Mouse (Mus musculus): Measurements from ENCODE around the gene Sh2b2. TPM values are rescaled to one million over a fixed set of nuclear protein-coding genes. Genes with fewer than 3 reads are reported as not detected.
A peak's percentile ranks its signal among the peaks of the same experiment; 100 is the strongest.

Gene Sh2b2
- polyA plus RNA-seq, 1 experiment from 2014 or later = 3.1 TPM

DNA sequence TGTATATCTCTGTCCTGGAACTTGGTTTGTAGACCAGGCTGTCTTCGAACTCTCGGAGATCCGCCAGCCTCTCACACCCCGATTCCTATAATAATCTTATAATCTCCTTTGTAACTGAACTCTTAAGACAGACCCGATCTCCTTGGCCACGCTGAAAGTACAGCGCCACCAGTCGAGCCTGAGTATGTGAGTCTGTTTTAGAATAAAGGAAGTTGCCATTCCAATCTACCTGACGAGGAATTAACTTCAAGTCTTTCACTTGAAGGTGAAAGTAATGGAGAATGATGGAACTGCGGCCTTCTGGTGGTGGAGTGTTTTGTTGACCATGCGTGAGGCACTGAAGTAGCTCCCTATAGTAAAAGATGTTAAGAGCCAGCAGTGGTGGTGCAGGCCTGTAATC lies 46.8 kb downstream of the Sh2b2 start:
- Histone ChIP-seq H3K4me1 (replicated peaks) (peaks cover 7% of the 10 kb centered on the region), H3K9me3 (no peaks in the 10 kb centered on the region), H3K4me2 (replicated peaks) (peak overlapping the region; percentile 59), H3K9ac (peak overlapping the region; percentile 6; the same call in 1 of the 2 replicates), H3K36me3 (peaks cover 16% of the 10 kb centered on the region), H3K27ac (peak overlapping the region; percentile 82; the same call in 1 of the 2 replicates), H3K4me3 (replicated peaks) (peak overlapping the region; percentile 92), H3K27me3 (replicated peaks) (no peaks in the 10 kb centered on the region)
- WGBS = 30% methylated on average over 11 of the region's 11 CpGs
- ATAC-seq = no peak

DNA sequence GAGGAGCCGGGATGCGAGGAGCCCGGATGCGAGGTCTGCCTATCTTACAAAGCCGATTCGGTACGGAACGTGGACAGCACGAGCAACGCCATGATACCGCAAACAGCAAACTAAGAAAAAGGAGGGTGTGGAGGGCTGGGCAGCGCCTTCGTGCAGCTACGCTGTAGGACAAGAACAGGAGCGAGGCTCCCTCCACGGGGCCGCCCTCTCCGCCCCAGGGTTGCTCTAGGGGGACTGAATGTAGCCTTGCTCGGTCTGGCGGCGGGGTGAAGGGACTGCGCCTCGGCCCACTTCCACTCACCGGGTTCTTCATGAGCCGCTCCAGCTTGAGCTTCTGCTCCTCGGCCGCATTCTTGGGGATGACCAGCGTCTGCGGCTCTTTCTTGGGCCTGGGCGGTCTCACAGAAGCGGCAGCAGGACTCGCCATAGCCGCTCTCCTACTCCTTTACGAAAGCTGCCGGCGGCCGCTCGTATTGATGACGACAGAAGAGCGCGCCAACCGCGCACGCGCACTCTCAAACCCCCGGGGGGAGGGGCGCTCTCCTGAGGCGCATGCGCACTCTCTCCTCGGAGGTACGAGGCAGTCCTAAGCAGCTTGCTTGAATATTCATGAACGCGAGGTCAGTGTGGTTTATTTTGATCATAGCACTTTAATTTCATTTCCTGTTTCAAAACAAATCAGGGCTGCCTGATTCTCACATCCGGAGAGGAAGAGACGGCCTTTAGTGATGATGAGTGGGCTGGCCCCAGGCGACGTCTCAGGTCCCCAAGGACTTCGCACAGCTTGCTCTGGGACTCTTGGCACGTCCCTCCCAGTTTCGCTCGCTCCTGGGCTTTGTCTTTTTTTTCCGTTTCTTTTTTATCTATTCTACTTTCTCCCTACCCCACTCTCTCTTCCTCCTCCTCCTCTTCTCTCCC lies 47.6 kb downstream of the Sh2b2 start, which contains the start of gene Prkrip1:
TSS of gene Prkrip1 (minus strand) at position 490 of the 918 bp plus-strand sequence.
- peaks cover 7% of the 10 kb centered on the region for H3K4me1 ChIP-seq (replicated peaks)
- peak within 1 kb of the TSS; percentile 88 for H3K9ac ChIP-seq
- H3K4me3 ChIP-seq (replicated peaks) = peak within 1 kb of the TSS; percentile 92
- under 1% methylated on average over 62 of the region's 62 CpGs for WGBS
- H3K9me3 ChIP-seq = no peaks in the 10 kb centered on the region
- no peaks in the 10 kb centered on the region for H3K27me3 ChIP-seq (replicated peaks)
- peak within 1 kb of the TSS; percentile 81 for H3K4me2 ChIP-seq (replicated peaks)
- H3K36me3 ChIP-seq = peaks cover 21% of the 10 kb centered on the region
- H3K27ac ChIP-seq = peak within 1 kb of the TSS; percentile 82
- ATAC-seq = peak; percentile 94

GRCm38 (mm10) chr5:136191870-136192269 lies 54.5 kb downstream of the Sh2b2 start:
- Histone ChIP-seq H3K27me3 (replicated peaks) (no peaks in the 10 kb centered on the region), H3K27ac (no peak overlapping the region), H3K4me1 (replicated peaks) (no peaks in the 10 kb centered on the region), H3K9me3 (no peaks in the 10 kb centered on the region), H3K9ac (no peak overlapping the region), H3K4me3 (replicated peaks) (no peak overlapping the region), H3K36me3 (peaks cover 47% of the 10 kb centered on the region), H3K4me2 (replicated peaks) (no peak overlapping the region)
- no peak for ATAC-seq
- 79% methylated on average over 7 of the region's 7 CpGs for WGBS

DNA sequence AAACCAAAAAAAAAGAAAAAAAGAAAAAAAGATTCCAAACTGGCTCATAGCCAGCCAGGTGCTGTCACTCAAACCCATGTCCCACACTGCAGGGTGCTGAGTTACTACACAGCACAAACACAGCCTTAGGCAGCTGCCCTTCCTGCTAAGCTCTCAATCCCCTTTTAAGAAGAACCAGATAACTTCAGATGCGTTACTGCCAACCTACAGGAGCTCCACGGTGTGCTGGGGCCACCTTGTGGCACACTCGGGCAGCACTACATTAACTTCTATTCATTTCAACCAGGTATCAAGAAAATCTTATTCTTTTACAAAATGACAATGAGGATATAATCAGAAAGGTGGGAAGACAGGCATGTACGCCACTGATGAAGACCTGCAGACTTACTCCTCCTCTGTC lies 59.6 kb downstream of the Sh2b2 start:
- peaks cover 25% of the 10 kb centered on the region for H3K36me3 ChIP-seq
- no peak overlapping the region for H3K4me2 ChIP-seq (replicated peaks)
- no peak overlapping the region for H3K9ac ChIP-seq
- H3K9me3 ChIP-seq = no peaks in the 10 kb centered on the region
- ATAC-seq = peak; percentile 51; the same call in 1 of the 2 replicates
- WGBS = 46% methylated on average over 4 of the region's 4 CpGs
- H3K4me1 ChIP-seq (replicated peaks) = no peaks in the 10 kb centered on the region
- no peak overlapping the region for H3K4me3 ChIP-seq (replicated peaks)
- no peak overlapping the region for H3K27ac ChIP-seq
- no peaks in the 10 kb centered on the region for H3K27me3 ChIP-seq (replicated peaks)

GRCm38 (mm10) chr5:136183766-136184165 lies 62.6 kb downstream of the Sh2b2 start:
- ATAC-seq = no peak
- no peak overlapping the region for H3K4me3 ChIP-seq (replicated peaks)
- no peaks in the 10 kb centered on the region for H3K4me1 ChIP-seq (replicated peaks)
- no peak overlapping the region for H3K4me2 ChIP-seq (replicated peaks)
- WGBS = 90% methylated on average over 7 of the region's 7 CpGs
- no peak overlapping the region for H3K9ac ChIP-seq
- H3K27ac ChIP-seq = no peak overlapping the region
- H3K9me3 ChIP-seq = no peaks in the 10 kb centered on the region
- H3K36me3 ChIP-seq = peaks cover 35% of the 10 kb centered on the region
- H3K27me3 ChIP-seq (replicated peaks) = no peaks in the 10 kb centered on the region

GRCm38 (mm10) chr5:136182830-136183229 lies 63.5 kb downstream of the Sh2b2 start:
- H3K9me3 ChIP-seq = no peaks in the 10 kb centered on the region
- no peaks in the 10 kb centered on the region for H3K27me3 ChIP-seq (replicated peaks)
- no peaks in the 10 kb centered on the region for H3K4me1 ChIP-seq (replicated peaks)
- 89% methylated on average over 4 of the region's 4 CpGs for WGBS
- no peak overlapping the region for H3K9ac ChIP-seq
- peaks cover 32% of the 10 kb centered on the region for H3K36me3 ChIP-seq
- H3K4me2 ChIP-seq (replicated peaks) = no peak overlapping the region
- H3K27ac ChIP-seq = no peak overlapping the region
- no peak for ATAC-seq
- H3K4me3 ChIP-seq (replicated peaks) = no peak overlapping the region

DNA sequence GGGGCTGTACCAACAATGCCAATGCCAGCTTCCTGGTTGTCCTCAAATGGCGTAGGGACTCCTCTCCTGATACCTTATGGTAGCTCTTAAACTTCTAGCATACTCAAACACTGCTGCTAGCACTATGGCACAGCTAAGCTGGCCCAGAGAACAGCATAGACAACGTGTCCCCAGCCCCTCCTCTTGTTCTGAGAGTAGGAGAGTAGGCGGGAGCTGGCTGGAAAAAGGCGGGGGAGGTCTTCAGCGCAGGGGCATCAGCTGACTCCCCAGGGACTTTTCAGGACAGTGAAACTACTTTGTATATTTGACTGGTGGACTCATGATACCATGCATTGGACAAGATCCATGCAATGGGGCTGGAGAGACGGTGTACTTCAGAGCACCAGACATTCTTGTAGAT lies 64.3 kb downstream of the Sh2b2 start:
- Histone ChIP-seq H3K27ac (no peak overlapping the region), H3K27me3 (replicated peaks) (no peaks in the 10 kb centered on the region), H3K4me1 (replicated peaks) (no peaks in the 10 kb centered on the region), H3K9me3 (no peaks in the 10 kb centered on the region), H3K9ac (no peak overlapping the region), H3K4me3 (replicated peaks) (no peak overlapping the region), H3K4me2 (replicated peaks) (no peak overlapping the region), H3K36me3 (peaks cover 29% of the 10 kb centered on the region)
- WGBS = 90% methylated on average over 6 of the region's 6 CpGs
- ATAC-seq = no peak

DNA sequence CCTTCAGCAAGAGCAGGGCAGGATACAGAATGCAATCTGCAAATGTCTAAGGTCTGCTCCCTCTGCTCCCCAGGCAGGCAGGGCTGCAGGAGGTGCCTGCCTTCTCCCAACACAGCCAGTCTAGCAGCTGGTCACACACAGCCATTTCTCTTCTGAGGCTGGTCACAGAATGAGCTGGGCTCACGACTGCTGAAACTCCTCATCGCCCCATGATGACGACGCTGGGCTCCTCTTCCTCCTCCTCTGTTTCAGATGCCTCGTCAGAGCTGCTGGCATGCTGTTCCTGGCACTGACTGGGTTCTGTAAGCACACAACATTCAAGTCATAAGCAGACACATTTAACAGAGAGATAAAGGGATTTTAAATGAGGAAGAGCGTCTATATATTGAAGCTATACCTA lies 65.2 kb downstream of the Sh2b2 start:
- ATAC-seq = no peak
- H3K9me3 ChIP-seq = no peaks in the 10 kb centered on the region
- no peak overlapping the region for H3K4me2 ChIP-seq (replicated peaks)
- no peak overlapping the region for H3K4me3 ChIP-seq (replicated peaks)
- WGBS = 92% methylated on average over 6 of the region's 6 CpGs
- H3K4me1 ChIP-seq (replicated peaks) = no peaks in the 10 kb centered on the region
- no peaks in the 10 kb centered on the region for H3K27me3 ChIP-seq (replicated peaks)
- peaks cover 27% of the 10 kb centered on the region for H3K36me3 ChIP-seq
- H3K27ac ChIP-seq = no peak overlapping the region
- no peak overlapping the region for H3K9ac ChIP-seq

GRCm38 (mm10) chr5:136179594-136179993 lies 66.8 kb downstream of the Sh2b2 start:
- H3K27ac ChIP-seq = no peak overlapping the region

GRCm38 (mm10) chr5:136173606-136174463 lies 72.5 kb downstream of the Sh2b2 start:
- H3K9ac ChIP-seq = no peak overlapping the region

More at GRCm38 (mm10) chr5:136179594-136179993, 66.8 kb downstream of the Sh2b2 start:
- Histone ChIP-seq H3K36me3 (peaks cover 27% of the 10 kb centered on the region), H3K4me3 (replicated peaks) (no peak overlapping the region), H3K9ac (no peak overlapping the region), H3K4me2 (replicated peaks) (no peak overlapping the region), H3K4me1 (replicated peaks) (no peaks in the 10 kb centered on the region), H3K27me3 (replicated peaks) (no peaks in the 10 kb centered on the region), H3K9me3 (no peaks in the 10 kb centered on the region)
- 84% methylated on average over 5 of the region's 5 CpGs for WGBS
- no peak for ATAC-seq

DNA sequence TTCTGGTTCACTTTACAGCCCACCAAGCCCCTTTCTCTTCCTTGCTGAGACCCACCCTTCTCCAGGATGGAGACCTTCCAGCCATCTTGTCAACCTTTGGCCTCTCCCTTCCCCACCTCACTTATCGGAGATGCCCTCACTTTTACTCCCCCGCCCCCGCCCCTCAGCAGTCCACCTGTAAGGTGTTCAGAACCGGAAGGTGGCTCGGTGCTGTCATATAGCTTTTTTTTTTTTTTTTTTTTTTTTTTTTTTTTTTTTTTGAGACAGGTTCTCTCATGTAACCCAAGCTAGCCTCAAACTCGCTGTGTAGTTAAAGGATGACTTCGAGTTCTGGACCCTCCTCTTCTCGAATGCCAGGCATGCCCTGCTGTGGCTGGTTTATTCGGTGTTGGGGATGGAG lies 73.4 kb downstream of the Sh2b2 start:
- ATAC-seq = no peak
- Histone ChIP-seq H3K4me2 (replicated peaks) (no peak overlapping the region), H3K4me1 (replicated peaks) (peaks cover 24% of the 10 kb centered on the region), H3K27ac (no peak overlapping the region; the same call in 1 of the 2 replicates), H3K36me3 (no peaks in the 10 kb centered on the region), H3K4me3 (replicated peaks) (no peak overlapping the region), H3K9ac (no peak overlapping the region), H3K27me3 (replicated peaks) (no peaks in the 10 kb centered on the region), H3K9me3 (no peaks in the 10 kb centered on the region)
- 69% methylated on average over 9 of the region's 9 CpGs for WGBS

More at GRCm38 (mm10) chr5:136173606-136174463, 72.5 kb downstream of the Sh2b2 start:
- Histone ChIP-seq H3K4me1 (replicated peaks) (peaks cover 24% of the 10 kb centered on the region), H3K4me3 (replicated peaks) (no peak overlapping the region), H3K27me3 (replicated peaks) (no peaks in the 10 kb centered on the region), H3K9me3 (no peaks in the 10 kb centered on the region), H3K4me2 (replicated peaks) (0 out of 2 replicates have a peak overlapping the region, but pooled peaks have one; percentile 14), H3K27ac (peak overlapping the region; percentile 61), H3K36me3 (no peaks in the 10 kb centered on the region)
- 29% methylated on average over 9 of the region's 9 CpGs for WGBS
- no peak for ATAC-seq

Measured in intestine, embryonic 15.5 days (tissue).